Comparison of ENCODE assay signal across 11 mouse cellular contexts in genomic region chr10:80299301-80299700, GRCm38 (mm10). TPM values are rescaled to one million over a fixed set of nuclear protein-coding genes. Genes with fewer than 3 reads are reported as not detected.
DNase-seq lines count a peak whose midpoint lies in the region; ATAC-seq lines count a peak whose summit lies in the region.
"Had no signal": no experiment of that assay in that cellular context is flagged by ENCODE, and none has a peak within 500 bp of the region (broad histone marks: within the 10 kb centered on the region; RNA-seq: fewer than 3 reads in every experiment).

No protein-coding gene starts in this region.

- peak overlapping the region; percentile 98 for H3K27ac ChIP-seq in forebrain, embryonic 13.5 days
- no peak overlapping the region for H3K27ac ChIP-seq in limb, embryonic 13.5 days
- H3K27ac ChIP-seq in stomach, embryonic 15.5 days, result no peak overlapping the region
- H3K27ac ChIP-seq: liver, embryonic 14.5 days had no signal

- no peaks in the 10 kb centered on the region for H3K27me3 ChIP-seq in forebrain, embryonic 13.5 days
- H3K27me3 ChIP-seq in limb, embryonic 13.5 days, result peaks cover 77% of the 10 kb centered on the region
- peaks cover 63% of the 10 kb centered on the region for H3K27me3 ChIP-seq in stomach, embryonic 15.5 days (replicated peaks)

- intact Hi-C loops in left cerebral cortex, postnatal 4 days (cut with DNase I), result no loop called here
- intact Hi-C loops in left cerebral cortex, postnatal 14 days (cut with DNase I), result no loop called here

- 4% methylated on average over 15 of the region's 15 CpGs for WGBS in forebrain, embryonic 13.5 days
- WGBS in limb, embryonic 13.5 days, result 14% methylated on average over 15 of the region's 15 CpGs
- WGBS in stomach, embryonic 15.5 days, result 11% methylated on average over 15 of the region's 15 CpGs

- H3K4me2 ChIP-seq in forebrain, embryonic 13.5 days, result peak overlapping the region; percentile 86
- H3K4me2 ChIP-seq in limb, embryonic 13.5 days (replicated peaks), result peak overlapping the region; percentile 59
- no peak overlapping the region for H3K4me2 ChIP-seq in stomach, embryonic 15.5 days

- no peaks in the 10 kb centered on the region for H3K9me3 ChIP-seq in forebrain, embryonic 13.5 days (replicated peaks)
- no peaks in the 10 kb centered on the region for H3K9me3 ChIP-seq in limb, embryonic 13.5 days
- H3K9me3 ChIP-seq in stomach, embryonic 15.5 days, result no peaks in the 10 kb centered on the region

- peak overlapping the region; percentile 73 for H3K4me3 ChIP-seq in forebrain, embryonic 13.5 days
- peak overlapping the region; percentile 37 for H3K4me3 ChIP-seq in limb, embryonic 13.5 days
- H3K4me3 ChIP-seq in stomach, embryonic 15.5 days (replicated peaks), result peak overlapping the region; percentile 6; the same call in 1 of the 2 replicates
- H3K4me3 ChIP-seq: myocyte had no signal

- peak overlapping the region; percentile 99 for H3K9ac ChIP-seq in forebrain, embryonic 13.5 days
- peak overlapping the region; percentile 58 for H3K9ac ChIP-seq in limb, embryonic 13.5 days
- no peak overlapping the region for H3K9ac ChIP-seq in stomach, embryonic 15.5 days
- H3K9ac ChIP-seq: liver, embryonic 14.5 days had no signal

- peaks cover 36% of the 10 kb centered on the region for H3K36me3 ChIP-seq in forebrain, embryonic 13.5 days (ENCODE audit: poor library complexity, severe bottlenecking)
- peaks cover 8% of the 10 kb centered on the region for H3K36me3 ChIP-seq in limb, embryonic 13.5 days
- peaks cover 5% of the 10 kb centered on the region for H3K36me3 ChIP-seq in stomach, embryonic 15.5 days

- H3K4me1 ChIP-seq in forebrain, embryonic 13.5 days, result peaks cover 94% of the 10 kb centered on the region
- H3K4me1 ChIP-seq in limb, embryonic 13.5 days, result peaks cover 40% of the 10 kb centered on the region
- H3K4me1 ChIP-seq in stomach, embryonic 15.5 days, result peaks cover 11% of the 10 kb centered on the region

- ATAC-seq in forebrain, embryonic 13.5 days, result no peak
- ATAC-seq in limb, embryonic 13.5 days (ENCODE audit: low FRiP score, low read depth), result no peak
- ATAC-seq in stomach, embryonic 15.5 days (ENCODE audit: insufficient read depth, low FRiP score, low read depth), result no peak
- ATAC-seq in granulocyte monocyte progenitor cell, adult 5-6 weeks (replicated peaks; ENCODE audit: poor library complexity, severe bottlenecking), result no peak

- peak; percentile 55 for DNase-seq in left cerebral cortex, postnatal 4 days
- DNase-seq in left cerebral cortex, postnatal 14 days (ENCODE audit: low spot score in 2 of 2), result no peak
- no peak for DNase-seq in cerebellum, postnatal 25 days
- DNase-seq: kidney, postnatal 36 days; thymus, postnatal 14 days had no signal

RNA-seq across cellular contexts. Expression of gene Apc2, which starts 3.5 kb away (rescaled TPM):
- total RNA-seq in left cerebral cortex, postnatal 4 days (2021), result 100 to 1,000 TPM; 398 to 400 TPM
- total RNA-seq in left cerebral cortex, postnatal 14 days (2021), result 100 to 1,000 TPM; 131 to 139 TPM
- 129 and 140 TPM in 2 replicates for polyA plus RNA-seq in forebrain, embryonic 13.5 days (2015; fragmentation: Nextera tagmentation; extraction: Ambion mirVana)
- 3.3 and 3.8 TPM in 2 replicates for polyA plus RNA-seq in limb, embryonic 13.5 days (2015; fragmentation: Nextera tagmentation; extraction: Ambion mirVana)
- 5.0 and 5.2 TPM in 2 replicates for polyA plus RNA-seq in stomach, embryonic 15.5 days (2015; fragmentation: Nextera tagmentation; extraction: Ambion mirVana)
- total RNA-seq in granulocyte monocyte progenitor cell, adult 5-6 weeks (2014; fragmentation: Nextera tagmentation), result not detected in 2 replicates
- not detected in 2 replicates for total RNA-seq in granulocyte monocyte progenitor cell, adult 5-6 weeks (2017)

RNA-seq across cellular contexts. Expression of gene Rps15, which starts 7.0 kb away (rescaled TPM):
- 100 to 1,000 TPM; 873 to 899 TPM for total RNA-seq in left cerebral cortex, postnatal 4 days (2021)
- 100 to 1,000 TPM; 743 to 795 TPM for total RNA-seq in left cerebral cortex, postnatal 14 days (2021)
- 805 and 828 TPM in 2 replicates for polyA plus RNA-seq in forebrain, embryonic 13.5 days (2015; fragmentation: Nextera tagmentation; extraction: Ambion mirVana)
- polyA plus RNA-seq in limb, embryonic 13.5 days (2015; fragmentation: Nextera tagmentation; extraction: Ambion mirVana), result 908 and 936 TPM in 2 replicates
- polyA plus RNA-seq in stomach, embryonic 15.5 days (2015; fragmentation: Nextera tagmentation; extraction: Ambion mirVana), result 904 and 948 TPM in 2 replicates
- total RNA-seq in granulocyte monocyte progenitor cell, adult 5-6 weeks (2014; fragmentation: Nextera tagmentation), result 3,725 and 3,829 TPM in 2 replicates
- 2,646 and 2,810 TPM in 2 replicates for total RNA-seq in granulocyte monocyte progenitor cell, adult 5-6 weeks (2017)

RNA-seq across cellular contexts. Expression of gene 2310011J03Rik, which starts 21.0 kb away (rescaled TPM):
- 10 to 100 TPM; 13.6 to 14.2 TPM for total RNA-seq in left cerebral cortex, postnatal 4 days (2021)
- 10 to 100 TPM; 21.2 to 25.5 TPM for total RNA-seq in left cerebral cortex, postnatal 14 days (2021)
- polyA plus RNA-seq in forebrain, embryonic 13.5 days (2015; fragmentation: Nextera tagmentation; extraction: Ambion mirVana), result 42.7 and 43.3 TPM in 2 replicates
- 50.7 and 51.2 TPM in 2 replicates for polyA plus RNA-seq in limb, embryonic 13.5 days (2015; fragmentation: Nextera tagmentation; extraction: Ambion mirVana)
- 40.5 and 46.4 TPM in 2 replicates for polyA plus RNA-seq in stomach, embryonic 15.5 days (2015; fragmentation: Nextera tagmentation; extraction: Ambion mirVana)
- total RNA-seq in granulocyte monocyte progenitor cell, adult 5-6 weeks (2014; fragmentation: Nextera tagmentation), result 35.2 and 45.0 TPM in 2 replicates
- total RNA-seq in granulocyte monocyte progenitor cell, adult 5-6 weeks (2017), result 16.4 and 17.4 TPM in 2 replicates

RNA-seq across cellular contexts. Expression of gene Pcsk4, which starts 30.0 kb away (rescaled TPM):
- total RNA-seq in left cerebral cortex, postnatal 4 days (2021), result 10 to 100 TPM in 1 of 2 experiments, 1 to 10 TPM in 1; 8.1 to 10.5 TPM
- total RNA-seq in left cerebral cortex, postnatal 14 days (2021), result 1 to 10 TPM; 4.9 to 5.7 TPM
- 2.9 and 3.0 TPM in 2 replicates for polyA plus RNA-seq in forebrain, embryonic 13.5 days (2015; fragmentation: Nextera tagmentation; extraction: Ambion mirVana)
- 4.8 and 6.5 TPM in 2 replicates for polyA plus RNA-seq in limb, embryonic 13.5 days (2015; fragmentation: Nextera tagmentation; extraction: Ambion mirVana)
- 4.8 and 5.4 TPM in 2 replicates for polyA plus RNA-seq in stomach, embryonic 15.5 days (2015; fragmentation: Nextera tagmentation; extraction: Ambion mirVana)
- 6.7 and 7.2 TPM in 2 replicates for total RNA-seq in granulocyte monocyte progenitor cell, adult 5-6 weeks (2014; fragmentation: Nextera tagmentation)
- total RNA-seq in granulocyte monocyte progenitor cell, adult 5-6 weeks (2017), result 0.98 and 1.6 TPM in 2 replicates

RNA-seq across cellular contexts. Expression of gene Reep6, which starts 30.5 kb away (rescaled TPM):
- total RNA-seq in left cerebral cortex, postnatal 4 days (2021), result 10 to 100 TPM; 13.3 to 14.8 TPM
- 10 to 100 TPM in 1 of 2 experiments, 1 to 10 TPM in 1; 8.6 to 10.1 TPM for total RNA-seq in left cerebral cortex, postnatal 14 days (2021)
- 2.0 and 3.0 TPM in 2 replicates for polyA plus RNA-seq in forebrain, embryonic 13.5 days (2015; fragmentation: Nextera tagmentation; extraction: Ambion mirVana)
- 6.1 and 6.3 TPM in 2 replicates for polyA plus RNA-seq in limb, embryonic 13.5 days (2015; fragmentation: Nextera tagmentation; extraction: Ambion mirVana)
- 44.5 and 51.2 TPM in 2 replicates for polyA plus RNA-seq in stomach, embryonic 15.5 days (2015; fragmentation: Nextera tagmentation; extraction: Ambion mirVana)
- total RNA-seq in granulocyte monocyte progenitor cell, adult 5-6 weeks (2014; fragmentation: Nextera tagmentation), result 0.11 and 0.60 TPM in 2 replicates
- 0.22 and 2.7 TPM in 2 replicates for total RNA-seq in granulocyte monocyte progenitor cell, adult 5-6 weeks (2017)

Comparison
In these comparisons a context has a peak if more than half of its experiments do, and no peak if none do; other contexts are left out.
1. H3K4me3 ChIP-seq: peak in every context shown above with its lines; median percentile 73 in forebrain, embryonic 13.5 days; 37 in limb, embryonic 13.5 days; 6 in stomach, embryonic 15.5 days.
2. RNA of gene Apc2, which starts 3.5 kb away (total RNA-seq): 398 to 400 TPM in left cerebral cortex, postnatal 4 days and 131 to 139 TPM in left cerebral cortex, postnatal 14 days; not detected in granulocyte monocyte progenitor cell, adult 5-6 weeks; every median in the first group is over 100 times any median in the second.